Mouse (Mus musculus): Measurements from ENCODE around the gene Pla2g4c.

GRCm38 (mm10) chr7:13298821-13299220 lies 25.6 kb upstream of the Pla2g4c start:
- TF ChIP-seq CTCF (IDR thresholded peaks at IDR 0.05; ENCODE audit: insufficient read depth, low read length), result no peak
- TF ChIP-seq POLR2A (IDR thresholded peaks at IDR 0.05; ENCODE audit: borderline replicate concordance, extremely low read depth, low read depth, low read length), result no peak

Measured in lung, adult 2 months (tissue).